Mouse (Mus musculus) testis, adult 2 months (tissue): ENCODE results near the gene Osbpl2.

Source experiments
- CTCF ChIP-seq: fragments of 200-500 bp; IDR thresholded peaks from 2 replicates; pipeline ENCODE4 v1.5.1; 2012; ENCODE audit warnings: low read depth, mild to moderate bottlenecking, inconsistent platforms, low read length, moderate library complexity; ENCODE audit not compliant: control insufficient read depth, insufficient read depth, insufficient replicate concordance
- POLR2A ChIP-seq: fragments of 200-500 bp; IDR thresholded peaks from 2 replicates; pipeline ENCODE4 v1.6.1; 2012; ENCODE audit warnings: low read depth, mild to moderate bottlenecking, inconsistent platforms, low read length, moderate library complexity; ENCODE audit not compliant: control insufficient read depth

GRCm38 (mm10) chr2:180212255-180212654 is 93.1 kb downstream of the Osbpl2 start:
- TF ChIP-seq CTCF (no peak), POLR2A (no peak)
